20 mouse cellular contexts compared by ENCODE assay signal in genomic region chrX:41644954-41645353, GRCm38 (mm10).
DNase-seq lines count a peak whose midpoint lies in the region; ATAC-seq and TF ChIP-seq lines count a peak whose summit lies in the region.
"Had no signal": no experiment of that assay in that cellular context is flagged by ENCODE, and none has a peak within 500 bp of the region (broad histone marks: within the 10 kb centered on the region; RNA-seq: fewer than 3 reads in every experiment).

No protein-coding gene starts in this region.

- H3K4me2 ChIP-seq in heart, postnatal 0 days (ENCODE audit: low read depth, low read length) = no peak overlapping the region
- no peak overlapping the region for H3K4me2 ChIP-seq in liver, postnatal 0 days (ENCODE audit: low read depth, low read length)
- H3K4me2 ChIP-seq in liver, embryonic 12.5 days = no peak overlapping the region
- H3K4me2 ChIP-seq: forebrain, embryonic 15.5 days; hindbrain, embryonic 12.5 days; hindbrain, embryonic 15.5 days had no signal

- WGBS in heart, adult 2 months = 36% methylated on average over 2 of the region's 2 CpGs
- 12% methylated on average over 2 of the region's 2 CpGs for WGBS in heart, postnatal 0 days
- WGBS in liver, postnatal 0 days (ENCODE audit: insufficient replicate concordance) = 50% methylated on average over 2 of the region's 2 CpGs
- 29% methylated on average over 2 of the region's 2 CpGs for WGBS in liver, embryonic 12.5 days (ENCODE audit: insufficient replicate concordance)
- WGBS in thymus, adult 2 months = 61% methylated on average over 2 of the region's 2 CpGs

- H3K9ac ChIP-seq in heart, adult 2 months (ENCODE audit: low read depth, low read length) = no peak overlapping the region
- no peak overlapping the region for H3K9ac ChIP-seq in heart, postnatal 0 days (replicated peaks; ENCODE audit: low read depth, low read length)
- H3K9ac ChIP-seq in liver, postnatal 0 days (replicated peaks) = no peak overlapping the region
- no peak overlapping the region for H3K9ac ChIP-seq in liver, embryonic 12.5 days
- H3K9ac ChIP-seq: forebrain, embryonic 15.5 days; hindbrain, embryonic 12.5 days; hindbrain, embryonic 15.5 days had no signal

- no peak for TF ChIP-seq EP300 in heart, adult 2 months (IDR thresholded peaks at IDR 0.05; ENCODE audit: insufficient read depth, low read depth, low read length)
- TF ChIP-seq EP300 in heart, postnatal 0 days (IDR thresholded peaks at IDR 0.05; ENCODE audit: low read depth) = no peak
- TF ChIP-seq EP300 in liver, postnatal 0 days (IDR thresholded peaks at IDR 0.05; ENCODE audit: low read depth) = no peak

- H3K4me1 ChIP-seq in heart, adult 2 months (ENCODE audit: control insufficient read depth, insufficient read depth, low read length) = no peaks in the 10 kb centered on the region
- no peaks in the 10 kb centered on the region for H3K4me1 ChIP-seq in heart, postnatal 0 days (ENCODE audit: control insufficient read depth, insufficient read depth)
- H3K4me1 ChIP-seq in liver, postnatal 0 days (ENCODE audit: insufficient read depth) = no peaks in the 10 kb centered on the region
- no peaks in the 10 kb centered on the region for H3K4me1 ChIP-seq in liver, embryonic 12.5 days
- H3K4me1 ChIP-seq in thymus, adult 2 months (replicated peaks; ENCODE audit: control insufficient read depth, insufficient read depth, low read length) = no peaks in the 10 kb centered on the region
- H3K4me1 ChIP-seq: forebrain, embryonic 15.5 days; hindbrain, embryonic 12.5 days; hindbrain, embryonic 15.5 days had no signal

- no peaks in the 10 kb centered on the region for H3K79me2 ChIP-seq in heart, adult 2 months (replicated peaks; ENCODE audit: control insufficient read depth, insufficient read depth, low read length)

- no peak for DNase-seq in heart, adult 2 months
- DNase-seq in heart, adult 11 months = no peak
- DNase-seq in heart, postnatal 0 days (ENCODE audit: low spot score) = peak; percentile 43
- no peak for DNase-seq in heart, postnatal 36 days
- no peak for DNase-seq in liver, postnatal 0 days
- no peak for DNase-seq in thymus, adult 2 months
- no peak for DNase-seq in cerebellum, adult 18-20 months
- DNase-seq: adrenal gland, adult 2 months; adrenal gland, postnatal 14 days; B cell, adult 2 months; cerebellum, adult 11 months; cerebellum, adult 8-10 months; cerebellum, postnatal 10 days; cerebellum, postnatal 36 days; gastrocnemius, postnatal 25 days; kidney, adult 18-20 months had no signal

- TF ChIP-seq POLR2A in heart, adult 2 months (IDR thresholded peaks at IDR 0.05; ENCODE audit: insufficient read depth, low read depth, low read length) = no peak
- TF ChIP-seq POLR2A in thymus, adult 2 months (IDR thresholded peaks at IDR 0.05; ENCODE audit: control insufficient read depth, extremely low read depth, insufficient read depth, low read length, poor library complexity) = no peak

- intact Hi-C loops in heart, adult 2 months (cut with DNase I) = no loop called here
- intact Hi-C loops in heart, postnatal 36 days (cut with DNase I) = no loop called here

- no peaks in the 10 kb centered on the region for H3K36me3 ChIP-seq in heart, adult 2 months (ENCODE audit: control insufficient read depth, insufficient read depth, low read length)
- no peaks in the 10 kb centered on the region for H3K36me3 ChIP-seq in heart, postnatal 0 days (replicated peaks; ENCODE audit: control insufficient read depth, insufficient read depth, low read length)
- no peaks in the 10 kb centered on the region for H3K36me3 ChIP-seq in liver, postnatal 0 days (replicated peaks; ENCODE audit: insufficient read depth, low read length)
- no peaks in the 10 kb centered on the region for H3K36me3 ChIP-seq in liver, embryonic 12.5 days
- H3K36me3 ChIP-seq in thymus, adult 2 months (ENCODE audit: control insufficient read depth, insufficient read depth, low read length) = no peaks in the 10 kb centered on the region
- H3K36me3 ChIP-seq: forebrain, embryonic 15.5 days; hindbrain, embryonic 12.5 days; hindbrain, embryonic 15.5 days had no signal

- ATAC-seq in heart, postnatal 0 days (ENCODE audit: insufficient read depth, low read depth) = peak; percentile 55; the same call in 1 of the 2 replicates
- no peak for ATAC-seq in liver, postnatal 0 days
- no peak for ATAC-seq in liver, embryonic 12.5 days
- ATAC-seq: forebrain, embryonic 15.5 days had no signal

- H3K27me3 ChIP-seq in heart, adult 2 months (ENCODE audit: control insufficient read depth, insufficient read depth, low read length) = no peaks in the 10 kb centered on the region
- no peaks in the 10 kb centered on the region for H3K27me3 ChIP-seq in heart, postnatal 0 days (ENCODE audit: control insufficient read depth, insufficient read depth, low read length)
- H3K27me3 ChIP-seq in liver, postnatal 0 days (ENCODE audit: insufficient read depth, low read length) = no peaks in the 10 kb centered on the region
- no peaks in the 10 kb centered on the region for H3K27me3 ChIP-seq in liver, embryonic 12.5 days (replicated peaks)
- H3K27me3 ChIP-seq in thymus, adult 2 months (ENCODE audit: control insufficient read depth, insufficient read depth, low read length) = no peaks in the 10 kb centered on the region
- H3K27me3 ChIP-seq: forebrain, embryonic 15.5 days; hindbrain, embryonic 12.5 days; hindbrain, embryonic 15.5 days had no signal

- H3K27ac ChIP-seq in heart, adult 2 months = no peak overlapping the region
- 0 out of 2 replicates have a peak overlapping the region, but pooled peaks have one; percentile 1 for H3K27ac ChIP-seq in heart, postnatal 0 days (ENCODE audit: low read depth)
- no peak overlapping the region for H3K27ac ChIP-seq in liver, postnatal 0 days (ENCODE audit: low read depth)
- H3K27ac ChIP-seq in liver, embryonic 12.5 days = no peak overlapping the region
- H3K27ac ChIP-seq in thymus, adult 2 months (ENCODE audit: control insufficient read depth, insufficient read depth, low read length) = no peak overlapping the region
- H3K27ac ChIP-seq: forebrain, embryonic 15.5 days; hindbrain, embryonic 12.5 days; hindbrain, embryonic 15.5 days had no signal

- no peaks in the 10 kb centered on the region for H3K9me3 ChIP-seq in heart, postnatal 0 days (replicated peaks; ENCODE audit: control insufficient read depth, low read length)
- no peaks in the 10 kb centered on the region for H3K9me3 ChIP-seq in liver, postnatal 0 days (ENCODE audit: low read length)
- H3K9me3 ChIP-seq in liver, embryonic 12.5 days (replicated peaks) = no peaks in the 10 kb centered on the region
- H3K9me3 ChIP-seq: forebrain, embryonic 15.5 days; hindbrain, embryonic 12.5 days; hindbrain, embryonic 15.5 days had no signal

- no peak overlapping the region for H3K4me3 ChIP-seq in heart, adult 2 months
- no peak overlapping the region for H3K4me3 ChIP-seq in heart, postnatal 0 days (ENCODE audit: low read depth, low read length)
- no peak overlapping the region for H3K4me3 ChIP-seq in liver, postnatal 0 days (ENCODE audit: low read depth, low read length)
- no peak overlapping the region for H3K4me3 ChIP-seq in liver, embryonic 12.5 days
- no peak overlapping the region for H3K4me3 ChIP-seq in thymus, adult 2 months (ENCODE audit: control insufficient read depth, insufficient read depth, low read length)
- H3K4me3 ChIP-seq: forebrain, embryonic 15.5 days; hindbrain, embryonic 12.5 days; hindbrain, embryonic 15.5 days had no signal

- TF ChIP-seq CTCF in heart, adult 2 months (IDR thresholded peaks at IDR 0.05) = peak; percentile 35
- no peak for TF ChIP-seq CTCF in heart, postnatal 0 days (IDR thresholded peaks at IDR 0.05; ENCODE audit: low read depth)
- TF ChIP-seq CTCF in liver, postnatal 0 days (IDR thresholded peaks at IDR 0.05; ENCODE audit: low read depth) = 0 out of 2 replicates have a peak, but pooled peaks have one; percentile 5
- TF ChIP-seq CTCF in thymus, adult 2 months (IDR thresholded peaks at IDR 0.05; ENCODE audit: borderline replicate concordance, control insufficient read depth, extremely low read depth, insufficient read depth, low read length, poor library complexity) = no peak

Comparison
In these comparisons a context has a peak if more than half of its experiments do, and no peak if none do; other contexts are left out.
1. CTCF ChIP-seq: peak in heart, adult 2 months (single experiment) and liver, postnatal 0 days (single experiment); none in heart, postnatal 0 days (single experiment) and thymus, adult 2 months (single experiment).